Mouse (Mus musculus) hindbrain, embryonic 13.5 days (tissue): ENCODE results near the gene Ccdc103. TPM values are rescaled to one million over a fixed set of nuclear protein-coding genes. Genes with fewer than 3 reads are reported as not detected.

Source experiments
- ATAC-seq: fragments of 200-750 bp; cut with Nextera tagmentation; 2 replicates; pipeline ENCODE4 v1.8.0; 2017; ENCODE audit warnings: moderate TSS enrichment; ENCODE audit not compliant: low FRiP score
- H3K27ac ChIP-seq: fragments of 300-500 bp; sonication (generic); 2 replicates; pipeline ENCODE4 v1.5.1; 2015; ENCODE audit warnings: inconsistent platforms, mild to moderate bottlenecking, moderate library complexity
- H3K27me3 ChIP-seq: fragments of 300-500 bp; sonication (generic); 2 replicates; pipeline ENCODE4 v1.6.1; 2015; ENCODE audit warnings: mild to moderate bottlenecking, inconsistent platforms
- H3K36me3 ChIP-seq: fragments of 300-500 bp; sonication (generic); 2 replicates; pipeline ENCODE4 v1.6.1; 2015; ENCODE audit warnings: mild to moderate bottlenecking, inconsistent platforms
- H3K4me1 ChIP-seq: fragments of 300-500 bp; sonication (generic); replicated peaks from 2 replicates; pipeline ENCODE4 v1.6.1; 2015; ENCODE audit warnings: inconsistent platforms
- H3K4me2 ChIP-seq: fragments of 300-500 bp; sonication (generic); 2 replicates; pipeline ENCODE4 v1.6.1; 2015; ENCODE audit warnings: inconsistent platforms, mild to moderate bottlenecking, moderate library complexity
- H3K4me3 ChIP-seq: fragments of 300-500 bp; sonication (generic); 2 replicates; pipeline ENCODE4 v1.5.1; 2015; ENCODE audit warnings: mild to moderate bottlenecking, inconsistent platforms
- H3K9ac ChIP-seq: fragments of 300-500 bp; sonication (generic); 2 replicates; pipeline ENCODE4 v1.6.1; 2015; ENCODE audit warnings: mild to moderate bottlenecking, inconsistent platforms
- H3K9me3 ChIP-seq: fragments of 300-500 bp; sonication (generic); 2 replicates; pipeline ENCODE4 v1.6.1; 2016; ENCODE audit warnings: inconsistent platforms
- WGBS: fragments of 180-500 bp; shearing (Covaris S2); methylation state at CpG from one replicate; pipeline ENCODE4 v1.1.7; 2015; 5-methylcytosine and 5-hydroxymethylcytosine counted together
- polyA plus RNA-seq: library from polyadenylated mRNA; unstranded; fragments of >200 nt; fragmentation: Nextera tagmentation; extraction: Ambion mirVana; gene quantifications from 2 replicates; pipeline ENCODE4 v1.2.1, GENCODE M21; 2015

The Ccdc103 gene
- polyA plus RNA-seq, 1 experiment from 2014 or later = 2.0 TPM

GRCm38 (mm10) chr11:102858951-102859350 is 22.1 kb upstream of the Ccdc103 start:
- Histone ChIP-seq H3K4me3 (no peak overlapping the region), H3K27me3 (no peaks in the 10 kb centered on the region), H3K9ac (no peak overlapping the region), H3K36me3 (peaks cover 97% of the 10 kb centered on the region), H3K9me3 (no peaks in the 10 kb centered on the region), H3K27ac (no peak overlapping the region), H3K4me1 (no peaks in the 10 kb centered on the region), H3K4me2 (no peak overlapping the region)
- ATAC-seq = no peak
- WGBS = 82% methylated on average over 11 of the region's 11 CpGs

GRCm38 (mm10) chr11:102859933-102860332 is 21.1 kb upstream of the Ccdc103 start:
- H3K4me1 ChIP-seq = no peaks in the 10 kb centered on the region
- H3K27ac ChIP-seq = no peak overlapping the region
- 95% methylated on average over 8 of the region's 8 CpGs for WGBS
- no peaks in the 10 kb centered on the region for H3K9me3 ChIP-seq
- H3K4me2 ChIP-seq = no peak overlapping the region
- H3K9ac ChIP-seq = no peak overlapping the region
- no peak overlapping the region for H3K4me3 ChIP-seq
- no peaks in the 10 kb centered on the region for H3K27me3 ChIP-seq
- no peak for ATAC-seq
- H3K36me3 ChIP-seq = peaks cover 91% of the 10 kb centered on the region

GRCm38 (mm10) chr11:102864272-102864671 is 16.7 kb upstream of the Ccdc103 start:
- peaks cover 86% of the 10 kb centered on the region for H3K36me3 ChIP-seq
- H3K27ac ChIP-seq = no peak overlapping the region
- no peak for ATAC-seq
- no peaks in the 10 kb centered on the region for H3K4me1 ChIP-seq
- WGBS = 39% methylated on average over 4 of the region's 4 CpGs
- H3K9ac ChIP-seq = no peak overlapping the region
- no peaks in the 10 kb centered on the region for H3K9me3 ChIP-seq
- no peak overlapping the region for H3K4me3 ChIP-seq
- H3K4me2 ChIP-seq = no peak overlapping the region
- H3K27me3 ChIP-seq = no peaks in the 10 kb centered on the region

GRCm38 (mm10) chr11:102874801-102875334 is 6.1 kb upstream of the Ccdc103 start:
- Histone ChIP-seq H3K9ac (no peak overlapping the region), H3K27ac (no peak overlapping the region), H3K27me3 (no peaks in the 10 kb centered on the region), H3K4me1 (peaks cover 14% of the 10 kb centered on the region), H3K36me3 (peaks cover 66% of the 10 kb centered on the region), H3K4me3 (no peak overlapping the region), H3K9me3 (no peaks in the 10 kb centered on the region), H3K4me2 (no peak overlapping the region)
- 93% methylated on average over 7 of the region's 7 CpGs for WGBS
- no peak for ATAC-seq

DNA sequence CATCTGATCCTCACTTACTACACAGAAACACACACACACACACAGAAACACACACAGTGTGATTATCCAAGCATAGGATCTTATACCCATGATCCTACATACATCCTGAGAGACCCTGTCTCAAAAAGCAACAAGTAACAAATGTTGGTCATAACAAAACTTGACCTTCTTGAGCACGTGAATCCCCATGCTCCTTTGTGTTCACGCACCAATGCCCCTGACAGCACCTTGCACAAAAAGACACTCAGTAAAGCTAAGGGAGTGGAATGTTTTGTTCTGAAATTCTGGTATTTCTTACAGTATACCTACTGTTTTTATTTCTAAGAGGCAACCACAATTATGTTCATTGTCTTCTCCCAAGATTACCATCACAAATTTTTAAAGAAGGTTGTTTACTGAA is 1.4 kb upstream of the Ccdc103 start:
- Histone ChIP-seq H3K9ac (no peak overlapping the region; the same call in 1 of the 2 replicates), H3K9me3 (no peaks in the 10 kb centered on the region), H3K27ac (no peak overlapping the region), H3K27me3 (peaks cover 18% of the 10 kb centered on the region), H3K4me2 (peak overlapping the region; percentile 80), H3K4me3 (peak overlapping the region; percentile 77; the same call in 1 of the 2 replicates), H3K4me1 (peaks cover 24% of the 10 kb centered on the region), H3K36me3 (peaks cover 31% of the 10 kb centered on the region)
- no peak for ATAC-seq
- WGBS = 49% methylated on average over 2 of the region's 2 CpGs

DNA sequence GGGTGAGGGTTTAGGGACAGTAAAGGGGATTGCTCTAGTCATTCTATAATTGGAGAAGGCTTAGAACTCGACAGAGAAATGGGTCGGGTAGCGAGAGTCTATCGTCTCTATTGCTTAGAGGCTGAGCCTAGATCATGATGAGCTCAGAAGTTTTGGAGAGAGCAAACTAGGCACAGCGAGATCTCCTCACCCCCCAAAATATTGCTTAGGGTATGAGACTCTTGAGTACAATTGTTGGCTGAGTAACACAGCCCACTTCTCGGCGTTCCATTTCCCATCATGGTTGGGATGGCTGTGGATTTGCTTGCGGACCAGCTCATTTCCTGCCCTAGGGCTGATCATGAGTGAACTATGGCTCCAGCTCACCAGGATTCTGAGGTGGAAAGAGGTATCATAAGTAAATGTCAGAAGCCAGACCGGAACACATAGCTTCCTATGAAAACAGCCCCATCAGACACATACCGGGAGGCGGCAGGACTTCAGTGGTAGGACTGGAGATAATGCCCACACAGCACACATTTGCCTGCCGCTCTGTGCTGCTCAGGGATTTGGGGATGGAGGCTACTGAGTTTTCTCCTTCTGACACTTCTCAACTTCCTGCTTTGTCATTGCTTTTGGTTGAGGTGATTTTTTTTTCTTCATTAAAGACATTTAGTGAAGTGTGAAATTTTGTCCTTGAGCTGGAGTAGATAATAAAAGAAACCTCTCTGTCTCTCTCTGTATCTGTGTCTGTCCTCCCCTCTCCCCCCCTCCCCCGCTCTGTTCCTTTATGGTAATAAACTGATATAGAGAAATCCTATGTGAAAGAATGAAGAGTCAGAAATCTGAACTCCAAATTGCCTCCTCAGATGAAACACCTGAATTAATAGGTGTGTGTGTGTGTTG is 552 bp downstream of the Ccdc103 start:
- Histone ChIP-seq H3K9me3 (no peaks in the 10 kb centered on the region), H3K36me3 (peaks cover 13% of the 10 kb centered on the region), H3K4me3 (peak overlapping the region; percentile 77), H3K4me2 (peak overlapping the region; percentile 80), H3K27me3 (peaks cover 24% of the 10 kb centered on the region), H3K4me1 (peaks cover 24% of the 10 kb centered on the region), H3K27ac (peak overlapping the region; percentile 90), H3K9ac (peak overlapping the region; percentile 89; the same call in 1 of the 2 replicates)
- 17% methylated on average over 13 of the region's 13 CpGs for WGBS
- peak; percentile 41 for ATAC-seq

- no peak within 1 kb of the TSS for H3K9ac ChIP-seq
- 61% methylated on average over 10 of the region's 10 CpGs for WGBS
- no peaks in the 10 kb centered on the region for H3K9me3 ChIP-seq
- H3K4me3 ChIP-seq = no peak within 1 kb of the TSS
- H3K27ac ChIP-seq = no peak within 1 kb of the TSS
- no peak within 1 kb of the TSS for H3K4me2 ChIP-seq
- no peak for ATAC-seq
- peaks cover 47% of the 10 kb centered on the region for H3K27me3 ChIP-seq
- no peaks in the 10 kb centered on the region for H3K36me3 ChIP-seq
- H3K4me1 ChIP-seq = peaks cover 17% of the 10 kb centered on the region
Measured at GRCm38 (mm10) chr11:102884616-102885219, 3.7 kb downstream of the Ccdc103 start, which contains the start of gene Fam187a. Fam187a (plus strand) TSS chr11:102885169.

DNA sequence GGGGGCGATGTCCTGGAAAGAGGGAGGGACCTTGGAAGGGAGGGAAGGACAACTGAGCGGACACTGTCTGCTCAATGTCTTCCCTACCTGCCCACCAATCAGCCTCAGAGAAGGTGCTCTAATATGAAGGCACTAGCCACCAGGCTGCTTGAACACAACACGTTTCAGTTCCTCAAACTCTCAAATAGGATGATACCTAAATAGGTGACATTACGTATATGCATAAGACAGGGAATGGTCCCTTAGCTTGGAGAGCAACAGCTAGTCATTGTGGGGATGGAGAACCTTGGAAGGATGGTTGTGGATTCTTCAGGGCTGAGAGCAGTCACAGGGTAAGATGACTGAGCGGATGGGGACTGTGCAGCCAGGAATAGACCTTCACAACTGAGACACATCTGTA is 6.4 kb downstream of the Ccdc103 start:
- WGBS = 87% methylated on average over 5 of the region's 5 CpGs
- Histone ChIP-seq H3K36me3 (no peaks in the 10 kb centered on the region), H3K4me1 (peaks cover 5% of the 10 kb centered on the region; the same call in 1 of the 2 replicates), H3K4me2 (no peak overlapping the region), H3K4me3 (no peak overlapping the region), H3K27ac (no peak overlapping the region), H3K27me3 (peaks cover 65% of the 10 kb centered on the region), H3K9ac (no peak overlapping the region), H3K9me3 (no peaks in the 10 kb centered on the region)
- no peak for ATAC-seq

- H3K36me3 ChIP-seq = no peaks in the 10 kb centered on the region
- no peak overlapping the region for H3K4me3 ChIP-seq
- H3K27ac ChIP-seq = no peak overlapping the region
- H3K9ac ChIP-seq = no peak overlapping the region
- WGBS = 74% methylated on average over 3 of the region's 3 CpGs
- ATAC-seq = no peak
- H3K4me2 ChIP-seq = no peak overlapping the region
- peaks cover 65% of the 10 kb centered on the region for H3K27me3 ChIP-seq
- H3K9me3 ChIP-seq = no peaks in the 10 kb centered on the region
- peaks cover 8% of the 10 kb centered on the region for H3K4me1 ChIP-seq
Measured at GRCm38 (mm10) chr11:102888135-102888534, 7.1 kb downstream of the Ccdc103 start.

DNA sequence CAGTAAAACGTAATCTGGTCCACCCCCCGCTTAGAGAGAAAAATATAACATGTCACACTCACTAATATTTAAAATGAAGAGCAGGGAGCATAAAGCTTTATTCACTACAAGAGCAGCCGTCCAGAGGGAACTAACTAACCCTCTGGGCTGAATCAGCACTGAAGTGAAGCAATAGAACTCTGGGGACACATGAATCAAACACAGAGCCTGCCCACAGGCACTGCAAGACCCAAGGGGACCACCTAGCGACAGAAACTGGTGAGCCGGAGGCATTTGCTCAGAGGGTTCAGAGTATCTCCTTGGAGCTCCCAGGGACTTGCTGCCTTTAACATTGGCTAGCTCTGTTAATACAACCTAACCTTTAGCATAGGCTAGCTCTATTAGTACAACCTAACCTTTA is 9.1 kb downstream of the Ccdc103 start:
- peaks cover 75% of the 10 kb centered on the region for H3K27me3 ChIP-seq
- no peak for ATAC-seq
- no peak overlapping the region for H3K4me2 ChIP-seq
- H3K9ac ChIP-seq = no peak overlapping the region
- no peaks in the 10 kb centered on the region for H3K36me3 ChIP-seq
- H3K4me1 ChIP-seq = peaks cover 14% of the 10 kb centered on the region
- H3K27ac ChIP-seq = no peak overlapping the region
- no peaks in the 10 kb centered on the region for H3K9me3 ChIP-seq
- 62% methylated on average over 5 of the region's 5 CpGs for WGBS
- H3K4me3 ChIP-seq = no peak overlapping the region

- Histone ChIP-seq H3K27ac (no peak overlapping the region), H3K27me3 (peaks cover 87% of the 10 kb centered on the region), H3K4me2 (peak overlapping the region; percentile 40), H3K4me3 (peak overlapping the region; percentile 25), H3K9ac (peak overlapping the region; percentile 43), H3K4me1 (peaks cover 18% of the 10 kb centered on the region), H3K36me3 (no peaks in the 10 kb centered on the region), H3K9me3 (no peaks in the 10 kb centered on the region)
- ATAC-seq = no peak
- 4% methylated on average over 42 of the region's 43 CpGs for WGBS
Measured at GRCm38 (mm10) chr11:102893015-102893651, 12.1 kb downstream of the Ccdc103 start.

- Histone ChIP-seq H3K4me1 (peaks cover 20% of the 10 kb centered on the region), H3K4me3 (no peak overlapping the region), H3K9me3 (no peaks in the 10 kb centered on the region), H3K9ac (no peak overlapping the region), H3K36me3 (no peaks in the 10 kb centered on the region), H3K27me3 (peaks cover 91% of the 10 kb centered on the region), H3K4me2 (no peak overlapping the region), H3K27ac (no peak overlapping the region)
- WGBS = 90% methylated on average over 4 of the region's 4 CpGs
- no peak for ATAC-seq
Measured at GRCm38 (mm10) chr11:102894716-102895115, 13.7 kb downstream of the Ccdc103 start.
